Mouse (Mus musculus) spleen, adult 2 months (tissue): ENCODE measurements at regions not wholly inside any gene's neighbourhood (a gene's known extent, or its start where the extent isn't known, plus 50 kb on each side); places are given as distances from the start of the nearest gene placed in this dataset.

ENCODE experiments used
- DNase-seq, 2 experiments: peaks; one replicate each; pipeline versions ENCODE4 v3.0.0 to v3.0.0-alpha.2; 2012 to 2021; ENCODE audit warnings: low spot score in 2 of 2, low read depth in 1 of 2
- H3K27ac ChIP-seq: fragments of 200-500 bp; 2 replicates; pipeline ENCODE4 v1.5.1; 2012; ENCODE audit warnings: low read length, inconsistent platforms; ENCODE audit not compliant: insufficient read depth
- H3K27me3 ChIP-seq: fragments of 200-500 bp; 2 replicates; pipeline ENCODE4 v1.6.1; 2012; ENCODE audit warnings: mild to moderate bottlenecking, moderate library complexity, low read length, inconsistent platforms; ENCODE audit not compliant: control insufficient read depth, insufficient read depth
- H3K36me3 ChIP-seq: fragments of 200-500 bp; 2 replicates; pipeline ENCODE4 v1.6.1; 2012; ENCODE audit warnings: mild to moderate bottlenecking, low read length, inconsistent platforms; ENCODE audit not compliant: control insufficient read depth, insufficient read depth
- H3K4me1 ChIP-seq: fragments of 200-500 bp; 2 replicates; pipeline ENCODE4 v1.6.1; 2011; ENCODE audit warnings: inconsistent platforms; ENCODE audit not compliant: control insufficient read depth, insufficient read depth, insufficient read length
- H3K4me3 ChIP-seq: fragments of 200-500 bp; 2 replicates; pipeline ENCODE4 v1.5.1; 2011; ENCODE audit warnings: mild to moderate bottlenecking, inconsistent platforms; ENCODE audit not compliant: insufficient read depth, insufficient read length; ENCODE audit errors: extremely low read depth
- CTCF ChIP-seq: fragments of 200-500 bp; IDR thresholded peaks from 2 replicates; pipeline ENCODE4 v1.5.1; 2011; ENCODE audit warnings: mild to moderate bottlenecking, inconsistent platforms; ENCODE audit not compliant: insufficient read depth, insufficient read length, insufficient replicate concordance; ENCODE audit errors: extremely low read depth
- POLR2A ChIP-seq: fragments of 200-500 bp; IDR thresholded peaks from 2 replicates; pipeline ENCODE4 v1.6.1; 2011; ENCODE audit warnings: low read depth, low read length, inconsistent platforms
- whole genome bisulfite sequencing: fragments of 180-500 bp; shearing (Covaris S2); methylation state at CpG from one replicate; pipeline ENCODE4 v1.1.7; 2018; 5-methylcytosine and 5-hydroxymethylcytosine counted together

GRCm38 (mm10) chrX:42352610-42353254, 136.8 kb upstream of the Tex13c2 start:
- 84% methylated on average over 5 of the region's 5 CpGs for WGBS
- TF ChIP-seq POLR2A = no peak
- TF ChIP-seq CTCF = no peak
- no peaks in the 10 kb centered on the region for H3K4me1 ChIP-seq
- DNase-seq = no peak
- H3K36me3 ChIP-seq = no peaks in the 10 kb centered on the region
- H3K27me3 ChIP-seq = no peaks in the 10 kb centered on the region
- no peak overlapping the region for H3K27ac ChIP-seq
- no peak overlapping the region for H3K4me3 ChIP-seq

- no peak for DNase-seq
- Histone ChIP-seq H3K27me3 (no peaks in the 10 kb centered on the region), H3K4me3 (no peak overlapping the region), H3K4me1 (no peaks in the 10 kb centered on the region), H3K27ac (no peak overlapping the region), H3K36me3 (no peaks in the 10 kb centered on the region)
- TF ChIP-seq CTCF (no peak), POLR2A (no peak)
- 53% methylated on average over 12 of the region's 12 CpGs for WGBS
Observed at GRCm38 (mm10) chrX:42359381-42360172, 129.9 kb upstream of the Tex13c2 start.

GRCm38 (mm10) chrX:42360173-42360931, 129.1 kb upstream of the Tex13c2 start:
- no peak for TF ChIP-seq CTCF
- no peak for TF ChIP-seq POLR2A
- WGBS = 23% methylated on average over 15 of the region's 15 CpGs

DNA sequence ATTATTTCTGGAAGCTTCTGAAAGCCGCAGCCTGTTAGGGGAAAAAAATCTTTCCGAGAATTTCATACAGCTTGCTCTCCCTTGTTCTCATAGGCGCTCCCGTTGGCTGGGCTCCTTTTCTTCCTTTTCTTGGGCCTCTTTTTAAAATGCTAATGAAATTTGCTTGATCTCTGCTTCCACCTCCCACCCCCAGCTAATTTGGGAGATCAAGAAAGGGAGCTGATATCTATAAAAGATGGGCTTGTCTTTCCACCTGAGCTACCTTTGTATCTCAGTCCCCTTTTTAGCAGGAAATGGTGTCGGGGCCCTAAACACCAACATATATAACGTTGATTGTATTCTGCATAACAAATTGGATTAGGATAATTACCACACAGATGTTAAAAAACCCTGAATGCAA, 128.5 kb upstream of the Tex13c2 start:
- DNase-seq = no peak
- H3K4me3 ChIP-seq = 0 out of 2 replicates have a peak overlapping the region, but pooled peaks have one; percentile 14
- WGBS = 53% methylated on average over 6 of the region's 6 CpGs
- TF ChIP-seq POLR2A (no peak), CTCF (no peak)
- no peak overlapping the region; the same call in 1 of the 2 replicates for H3K27ac ChIP-seq
- H3K27me3 ChIP-seq = no peaks in the 10 kb centered on the region
- H3K4me1 ChIP-seq = no peaks in the 10 kb centered on the region
- no peaks in the 10 kb centered on the region for H3K36me3 ChIP-seq

More at GRCm38 (mm10) chrX:42360173-42360931, 129.1 kb upstream of the Tex13c2 start:
- H3K27ac ChIP-seq = peak overlapping the region; percentile 47; the same call in 1 of the 2 replicates
- H3K36me3 ChIP-seq = no peaks in the 10 kb centered on the region
- H3K4me1 ChIP-seq = no peaks in the 10 kb centered on the region
- H3K4me3 ChIP-seq = peak overlapping the region; percentile 12; the same call in 1 of the 2 replicates
- H3K27me3 ChIP-seq = no peaks in the 10 kb centered on the region
- DNase-seq = peak; percentile 3 to 27

DNA sequence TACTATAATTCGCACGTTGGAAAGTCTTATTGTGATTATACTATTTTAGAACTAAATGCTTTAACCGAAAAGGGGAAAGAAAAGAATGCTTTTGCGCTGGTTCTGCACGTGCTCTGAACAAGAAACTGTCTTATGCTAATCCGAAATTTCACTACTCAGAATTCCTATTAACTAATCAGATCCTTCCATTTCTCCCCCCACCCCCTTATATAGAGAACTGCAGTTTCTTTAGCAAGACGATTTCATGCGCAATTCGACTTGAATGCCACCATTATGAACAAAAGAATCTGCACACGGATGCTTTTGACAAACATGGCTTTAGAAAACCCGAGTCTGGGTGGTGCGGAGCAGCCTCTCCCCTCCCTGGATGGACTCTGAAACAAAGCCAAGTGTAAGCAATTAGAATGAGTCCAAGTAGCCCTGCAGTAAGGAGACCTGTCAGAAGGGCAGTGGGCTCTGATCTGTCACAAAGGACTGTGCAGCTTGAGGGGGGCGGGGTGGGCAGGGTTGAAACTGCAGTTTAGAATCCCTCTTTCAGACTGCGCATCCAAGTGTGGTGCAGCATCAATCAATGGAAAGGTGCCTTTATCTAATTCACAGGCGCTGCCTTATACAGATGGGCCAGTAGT, 128.0 kb upstream of the Tex13c2 start:
- WGBS = 70% methylated on average over 15 of the region's 15 CpGs
- Histone ChIP-seq H3K36me3 (no peaks in the 10 kb centered on the region), H3K27me3 (no peaks in the 10 kb centered on the region), H3K4me3 (no peak overlapping the region), H3K27ac (no peak overlapping the region), H3K4me1 (no peaks in the 10 kb centered on the region)
- TF ChIP-seq POLR2A (no peak), CTCF (no peak)
- DNase-seq = no peak

DNA sequence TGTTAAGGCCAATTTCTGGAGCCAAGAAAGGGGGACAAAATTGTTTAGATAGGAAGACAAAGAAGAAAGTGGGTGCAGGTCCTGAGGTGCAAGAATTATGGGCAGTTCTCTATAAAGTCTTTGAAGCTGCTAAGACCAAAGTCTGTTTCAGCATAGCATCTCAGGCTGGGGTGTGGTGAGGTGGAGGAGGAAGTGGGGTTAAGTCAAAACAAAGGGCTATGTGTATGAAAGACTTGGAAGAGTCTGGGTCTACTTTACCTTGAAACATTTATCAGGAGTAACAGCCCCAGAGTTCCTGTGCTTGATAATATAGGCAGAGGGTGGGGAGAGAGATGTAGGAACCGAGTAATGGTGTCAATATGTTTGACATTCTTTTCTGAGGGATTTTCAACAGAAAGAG, 125.4 kb upstream of the Tex13c2 start:
- Histone ChIP-seq H3K4me1 (no peaks in the 10 kb centered on the region), H3K27ac (no peak overlapping the region), H3K36me3 (no peaks in the 10 kb centered on the region), H3K27me3 (no peaks in the 10 kb centered on the region), H3K4me3 (no peak overlapping the region)
- 63% methylated on average over 1 of the region's 1 CpGs for WGBS
- DNase-seq = no peak
- no peak for TF ChIP-seq POLR2A
- no peak for TF ChIP-seq CTCF
